Comparison of ENCODE assay signal across 27 mouse cellular contexts in the genomic region with DNA sequence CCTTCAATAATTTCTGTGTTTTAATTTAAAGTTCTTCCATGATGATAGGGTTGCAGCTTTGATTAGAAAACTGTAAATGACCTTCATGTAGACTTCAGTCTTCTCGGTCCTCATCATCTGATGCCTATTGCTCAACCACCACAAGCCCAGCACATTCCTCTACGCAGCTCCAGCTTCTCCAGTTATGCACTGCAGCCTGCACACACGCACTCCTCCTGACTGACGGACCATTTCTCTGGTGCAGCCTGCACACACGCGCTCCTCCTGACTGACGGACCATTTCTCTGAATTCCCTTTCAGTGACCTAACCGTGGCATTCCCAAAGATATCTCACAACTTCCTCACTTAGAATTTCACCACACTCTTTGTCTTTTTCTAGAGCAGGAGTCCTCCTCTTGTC. TPM values are rescaled to one million over a fixed set of nuclear protein-coding genes. Genes with fewer than 3 reads are reported as not detected.
DNase-seq lines count a peak whose midpoint lies in the region; ATAC-seq and TF ChIP-seq lines count a peak whose summit lies in the region.
"Had no signal": no experiment of that assay in that cellular context is flagged by ENCODE, and none has a peak within 500 bp of the region (broad histone marks: within the 10 kb centered on the region; RNA-seq: fewer than 3 reads in every experiment).

No protein-coding gene starts in this region.

- H3K27me3 ChIP-seq in cerebellum, adult 2 months (ENCODE audit: control insufficient read depth, insufficient read depth, low read length): no peaks in the 10 kb centered on the region
- peaks cover 14% of the 10 kb centered on the region for H3K27me3 ChIP-seq in heart, embryonic 12.5 days (replicated peaks)
- H3K27me3 ChIP-seq in megakaryocyte, embryonic 14.5 days (replicated peaks): peaks cover 18% of the 10 kb centered on the region
- peaks cover 19% of the 10 kb centered on the region for H3K27me3 ChIP-seq in forebrain, embryonic 12.5 days
- H3K27me3 ChIP-seq: stomach, embryonic 15.5 days had no signal

- H3K9ac ChIP-seq in heart, embryonic 12.5 days: no peak overlapping the region
- H3K9ac ChIP-seq in forebrain, embryonic 12.5 days: no peak overlapping the region
- H3K9ac ChIP-seq: stomach, embryonic 15.5 days had no signal

- intact Hi-C loops in heart, postnatal 36 days (cut with DNase I): no loop called here

- no peak for ATAC-seq in heart, embryonic 12.5 days (ENCODE audit: insufficient number of reproducible peaks, low FRiP score)
- no peak for ATAC-seq in megakaryocyte, adult 5-6 weeks (ENCODE audit: poor library complexity, severe bottlenecking)
- ATAC-seq in forebrain, embryonic 12.5 days (ENCODE audit: low FRiP score): no peak
- ATAC-seq: hindbrain, embryonic 16.5 days had no signal

- TF ChIP-seq CTCF in cerebellum, adult 2 months (IDR thresholded peaks at IDR 0.05; ENCODE audit: borderline replicate concordance, insufficient read depth, low read depth, low read length): no peak

- H3K4me1 ChIP-seq in cerebellum, adult 2 months (ENCODE audit: control insufficient read depth, insufficient read depth, low read length): peaks cover 15% of the 10 kb centered on the region
- peaks cover 16% of the 10 kb centered on the region for H3K4me1 ChIP-seq in heart, embryonic 12.5 days (replicated peaks)
- H3K4me1 ChIP-seq in megakaryocyte, embryonic 14.5 days: peaks cover 51% of the 10 kb centered on the region
- H3K4me1 ChIP-seq in forebrain, embryonic 12.5 days: peaks cover 11% of the 10 kb centered on the region

- H3K27ac ChIP-seq in cerebellum, adult 2 months (ENCODE audit: insufficient read depth, low read length): no peak overlapping the region
- H3K27ac ChIP-seq in heart, embryonic 12.5 days (ENCODE audit: poor library complexity, severe bottlenecking): no peak overlapping the region
- H3K27ac ChIP-seq in forebrain, embryonic 12.5 days: no peak overlapping the region
- H3K27ac ChIP-seq: forebrain, embryonic 10.5 days; left cerebral cortex, adult 2 months; midbrain, embryonic 10.5 days; stomach, embryonic 15.5 days had no signal

- no peaks in the 10 kb centered on the region for H3K9me3 ChIP-seq in heart, embryonic 12.5 days (replicated peaks)
- H3K9me3 ChIP-seq in megakaryocyte, embryonic 14.5 days: no peaks in the 10 kb centered on the region
- no peaks in the 10 kb centered on the region for H3K9me3 ChIP-seq in forebrain, embryonic 12.5 days
- H3K9me3 ChIP-seq: forebrain, embryonic 10.5 days; midbrain, embryonic 10.5 days; stomach, embryonic 15.5 days had no signal

- no peak for TF ChIP-seq POLR2A in cerebellum, adult 2 months (IDR thresholded peaks at IDR 0.05; ENCODE audit: borderline replicate concordance, insufficient read depth, low read length)

- 0 out of 2 replicates have a peak overlapping the region, but pooled peaks have one; percentile 7 for H3K4me2 ChIP-seq in heart, embryonic 12.5 days
- H3K4me2 ChIP-seq in forebrain, embryonic 12.5 days: no peak overlapping the region
- H3K4me2 ChIP-seq: stomach, embryonic 15.5 days had no signal

- peak overlapping the region; percentile 16 for H3K4me3 ChIP-seq in cerebellum, adult 2 months (replicated peaks; ENCODE audit: insufficient read depth, low read depth, low read length)
- H3K4me3 ChIP-seq in heart, embryonic 12.5 days: no peak overlapping the region
- H3K4me3 ChIP-seq in megakaryocyte, embryonic 14.5 days (replicated peaks): peak overlapping the region; percentile 80
- H3K4me3 ChIP-seq in forebrain, embryonic 12.5 days (replicated peaks): no peak overlapping the region
- H3K4me3 ChIP-seq: forebrain, embryonic 10.5 days; midbrain, embryonic 10.5 days; stomach, embryonic 15.5 days had no signal

- 61% methylated on average over 8 of the region's 8 CpGs for WGBS in cerebellum, adult 2 months
- WGBS in heart, embryonic 12.5 days: 28% methylated on average over 8 of the region's 8 CpGs
- 72% methylated on average over 8 of the region's 8 CpGs for WGBS in forebrain, embryonic 12.5 days

- H3K36me3 ChIP-seq in heart, embryonic 12.5 days: peaks cover 13% of the 10 kb centered on the region
- peaks cover 20% of the 10 kb centered on the region for H3K36me3 ChIP-seq in megakaryocyte, embryonic 14.5 days (replicated peaks; ENCODE audit: low read length)
- H3K36me3 ChIP-seq in forebrain, embryonic 12.5 days (replicated peaks): no peaks in the 10 kb centered on the region; the same call in 1 of the 2 replicates

- no peak for DNase-seq in cerebellum, adult 2 months
- DNase-seq in cerebellum, adult 11-12 months: no peak
- DNase-seq in heart, postnatal 36 days: no peak
- peak; percentile 63 for DNase-seq in skeletal muscle tissue, adult 2 months (ENCODE audit: low read depth, low spot score)
- DNase-seq: cerebellum, adult 18-20 months; cerebellum, postnatal 36 days; gastrocnemius, postnatal 14 days; kidney, adult 18-20 months; left cerebral cortex, postnatal 4 days; liver; lung, postnatal 10 days; right cerebral cortex, postnatal 25 days had no signal

RNA-seq across cellular contexts. Expression of gene Ppip5k1, which starts 2.0 kb away (rescaled TPM):
- polyA plus RNA-seq in cerebellum, adult 2 months (2012; rRNA removed): 160 and 183 TPM in 2 replicates
- 11.2 and 11.6 TPM in 2 replicates for polyA plus RNA-seq in heart, embryonic 12.5 days (2016; fragmentation: Nextera tagmentation; extraction: Ambion mirVana)
- 10 to 100 TPM; 62.6 to 68.2 TPM for total RNA-seq in heart, postnatal 36 days (2021)
- 1.9 TPM in 1 of 2 replicates, not detected in the other for polyA plus RNA-seq in megakaryocyte, embryonic 14.5 days (2012; ENCODE audit: insufficient read depth, low replicate concordance)
- 4.5 and 6.5 TPM in 2 replicates for total RNA-seq in megakaryocyte, adult 5-6 weeks (2015)
- total RNA-seq in megakaryocyte, adult 5-6 weeks (2017): 8.8 and 12.5 TPM in 2 replicates
- 12.5 and 14.5 TPM in 2 replicates for polyA plus RNA-seq in forebrain, embryonic 12.5 days (2016; fragmentation: Nextera tagmentation; extraction: Ambion mirVana)

RNA-seq across cellular contexts. Expression of gene Ckmt1, which starts 4.4 kb away (rescaled TPM):
- polyA plus RNA-seq in cerebellum, adult 2 months (2012; rRNA removed): 504 and 518 TPM in 2 replicates
- 0.42 TPM in 1 of 2 replicates, not detected in the other for polyA plus RNA-seq in heart, embryonic 12.5 days (2016; fragmentation: Nextera tagmentation; extraction: Ambion mirVana)
- total RNA-seq in heart, postnatal 36 days (2021): 1 to 10 TPM; 1.5 to 1.9 TPM
- polyA plus RNA-seq in megakaryocyte, embryonic 14.5 days (2012; ENCODE audit: insufficient read depth, low replicate concordance): not detected in 2 replicates
- total RNA-seq in megakaryocyte, adult 5-6 weeks (2015): not detected in 2 replicates
- not detected in 2 replicates for total RNA-seq in megakaryocyte, adult 5-6 weeks (2017)
- polyA plus RNA-seq in forebrain, embryonic 12.5 days (2016; fragmentation: Nextera tagmentation; extraction: Ambion mirVana): 8.5 and 14.4 TPM in 2 replicates
- total RNA-seq: hematopoietic stem cell, adult 5-6 weeks; MEL; neutrophil, adult 5-6 weeks had no signal

RNA-seq across cellular contexts. Expression of gene Strc, which starts 33.8 kb away (rescaled TPM):
- polyA plus RNA-seq in cerebellum, adult 2 months (2012; rRNA removed): 0.62 and 0.81 TPM in 2 replicates
- polyA plus RNA-seq in heart, embryonic 12.5 days (2016; fragmentation: Nextera tagmentation; extraction: Ambion mirVana): not detected in 2 replicates
- not detected for total RNA-seq in heart, postnatal 36 days (2021)
- not detected in 2 replicates for polyA plus RNA-seq in megakaryocyte, embryonic 14.5 days (2012; ENCODE audit: insufficient read depth, low replicate concordance)
- total RNA-seq in megakaryocyte, adult 5-6 weeks (2015): not detected in 2 replicates
- total RNA-seq in megakaryocyte, adult 5-6 weeks (2017): not detected in 2 replicates
- not detected in 2 replicates for polyA plus RNA-seq in forebrain, embryonic 12.5 days (2016; fragmentation: Nextera tagmentation; extraction: Ambion mirVana)
- total RNA-seq: gastrocnemius, postnatal 14 days; hematopoietic stem cell, adult 5-6 weeks; left cerebral cortex, postnatal 4 days; MEL; midbrain, postnatal 0 days; neutrophil, adult 5-6 weeks had no signal
- polyA plus RNA-seq: brain, embryonic 14.5 days; forebrain, embryonic 10.5 days; liver, embryonic 16.5 days; midbrain, embryonic 10.5 days; stomach, embryonic 15.5 days had no signal

Comparison
In these comparisons a context has a peak if more than half of its experiments do, and no peak if none do; other contexts are left out.
1. H3K4me3 ChIP-seq: peak in cerebellum, adult 2 months (single experiment) and megakaryocyte, embryonic 14.5 days (single experiment); none in heart, embryonic 12.5 days (single experiment) and forebrain, embryonic 12.5 days (single experiment).
2. RNA of gene Ppip5k1, which starts 2.0 kb away (polyA plus RNA-seq): 160 to 183 TPM in cerebellum, adult 2 months; 12.5 to 14.5 TPM in forebrain, embryonic 12.5 days, 11.2 to 11.6 TPM in heart, embryonic 12.5 days and 1.9 TPM in megakaryocyte, embryonic 14.5 days; every median in the first group is over 10 times any median in the second.
3. RNA of gene Ckmt1, which starts 4.4 kb away (polyA plus RNA-seq): 504 to 518 TPM in cerebellum, adult 2 months; 8.5 to 14.4 TPM in forebrain, embryonic 12.5 days, 0.42 TPM in heart, embryonic 12.5 days and not detected in megakaryocyte, embryonic 14.5 days; every median in the first group is over 10 times any median in the second.